Mouse (Mus musculus): Measurements from ENCODE around the gene 4930470P17Rik. TPM values are rescaled to one million over a fixed set of nuclear protein-coding genes. Genes with fewer than 3 reads are reported as not detected.
"Not testable (repeated sequence)": the region's sequence is repeated elsewhere in the genome, so short reads cannot be mapped to it uniquely, and the experiment has no call there.

Gene 4930470P17Rik
- total and polyA plus RNA-seq, 3 experiments = not detected

- no peaks in the 10 kb centered on the region for H3K4me1 ChIP-seq (ENCODE audit: control insufficient read depth, insufficient read depth, low read length)
- intact Hi-C loops (cut with DNase I) = no loop called here
- DNase-seq = no peak
- no peaks in the 10 kb centered on the region for H3K36me3 ChIP-seq (ENCODE audit: control insufficient read depth, insufficient read depth, low read length)
- TF ChIP-seq POLR2A (IDR thresholded peaks at IDR 0.05; ENCODE audit: insufficient read depth, low read depth, low read length) = no peak
- no peak for TF ChIP-seq CTCF (IDR thresholded peaks at IDR 0.05)
- no peak for TF ChIP-seq EP300 (IDR thresholded peaks at IDR 0.05; ENCODE audit: insufficient read depth, low read depth, low read length)
- no peaks in the 10 kb centered on the region for H3K79me2 ChIP-seq (replicated peaks; ENCODE audit: control insufficient read depth, insufficient read depth, low read length)
- no peak overlapping the region for H3K9ac ChIP-seq (ENCODE audit: low read depth, low read length)
- WGBS = 60% methylated on average over 8 of the region's 8 CpGs
- no peaks in the 10 kb centered on the region for H3K27me3 ChIP-seq (ENCODE audit: control insufficient read depth, insufficient read depth, low read length)
- no peak overlapping the region for H3K27ac ChIP-seq
- no peak overlapping the region for H3K4me3 ChIP-seq
These were observed 36.9 kb upstream of the 4930470P17Rik start for GRCm38 (mm10) chr2:170638746-170639145.

- no peak for TF ChIP-seq CTCF (IDR thresholded peaks at IDR 0.05)
- no peak for TF ChIP-seq EP300 (IDR thresholded peaks at IDR 0.05; ENCODE audit: insufficient read depth, low read depth, low read length)
- no peak for TF ChIP-seq POLR2A (IDR thresholded peaks at IDR 0.05; ENCODE audit: insufficient read depth, low read depth, low read length)
- Histone ChIP-seq H3K27ac (no peak overlapping the region), H3K36me3 (ENCODE audit: control insufficient read depth, insufficient read depth, low read length) (no peaks in the 10 kb centered on the region), H3K9ac (ENCODE audit: low read depth, low read length) (no peak overlapping the region), H3K79me2 (replicated peaks; ENCODE audit: control insufficient read depth, insufficient read depth, low read length) (no peaks in the 10 kb centered on the region), H3K4me1 (ENCODE audit: control insufficient read depth, insufficient read depth, low read length) (no peaks in the 10 kb centered on the region), H3K4me3 (no peak overlapping the region), H3K27me3 (ENCODE audit: control insufficient read depth, insufficient read depth, low read length) (no peaks in the 10 kb centered on the region)
- no peak for DNase-seq
- intact Hi-C loops (cut with DNase I) = no loop called here
- WGBS = 96% methylated on average over 2 of the region's 2 CpGs
These were observed 31.3 kb upstream of the 4930470P17Rik start for GRCm38 (mm10) chr2:170632998-170633622.

- H3K27ac ChIP-seq = no peak overlapping the region
- TF ChIP-seq CTCF (IDR thresholded peaks at IDR 0.05) = no peak
- no peak for TF ChIP-seq EP300 (IDR thresholded peaks at IDR 0.05; ENCODE audit: insufficient read depth, low read depth, low read length)
- TF ChIP-seq POLR2A (IDR thresholded peaks at IDR 0.05; ENCODE audit: insufficient read depth, low read depth, low read length) = no peak
- no peaks in the 10 kb centered on the region for H3K79me2 ChIP-seq (replicated peaks; ENCODE audit: control insufficient read depth, insufficient read depth, low read length)
- H3K4me1 ChIP-seq (ENCODE audit: control insufficient read depth, insufficient read depth, low read length) = no peaks in the 10 kb centered on the region
- DNase-seq = no peak
- H3K9ac ChIP-seq (ENCODE audit: low read depth, low read length) = no peak overlapping the region
- H3K36me3 ChIP-seq (ENCODE audit: control insufficient read depth, insufficient read depth, low read length) = no peaks in the 10 kb centered on the region
- H3K4me3 ChIP-seq = no peak overlapping the region
- intact Hi-C loops (cut with DNase I) = no loop called here
- no peaks in the 10 kb centered on the region for H3K27me3 ChIP-seq (ENCODE audit: control insufficient read depth, insufficient read depth, low read length)
These were observed 30.6 kb upstream of the 4930470P17Rik start for GRCm38 (mm10) chr2:170632386-170632785.

- TF ChIP-seq EP300 (IDR thresholded peaks at IDR 0.05; ENCODE audit: insufficient read depth, low read depth, low read length) (no peak), CTCF (IDR thresholded peaks at IDR 0.05) (peak; percentile 37)
- 96% methylated on average over 1 of the region's 1 CpGs for WGBS
These were observed 29.6 kb upstream of the 4930470P17Rik start for GRCm38 (mm10) chr2:170631375-170631774.

DNA sequence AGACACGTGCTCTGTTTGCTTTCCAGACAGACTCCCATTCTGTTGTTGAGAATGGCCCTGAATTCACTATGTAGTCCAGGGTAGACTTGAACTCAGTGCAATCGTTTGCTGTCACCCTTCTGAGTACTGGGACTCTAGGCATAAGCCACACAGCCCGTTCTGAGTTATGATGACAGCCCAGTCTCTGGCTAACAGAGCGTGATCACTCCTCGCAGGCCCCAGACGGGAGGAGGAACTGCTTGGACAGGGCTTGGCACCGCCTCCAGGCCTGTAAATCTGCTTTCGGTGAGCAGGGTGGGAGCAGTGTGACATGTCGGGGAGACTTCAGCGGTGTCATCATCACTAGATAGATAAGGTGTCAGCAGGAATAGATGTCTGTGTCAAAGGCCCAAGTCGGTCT lies 28.7 kb upstream of the 4930470P17Rik start:
- 62% methylated on average over 11 of the region's 11 CpGs for WGBS
- intact Hi-C loops (cut with DNase I) = no loop called here

More at GRCm38 (mm10) chr2:170631375-170631774, 29.6 kb upstream of the 4930470P17Rik start:
- DNase-seq = no peak
- Histone ChIP-seq H3K4me3 (no peak overlapping the region), H3K27me3 (ENCODE audit: control insufficient read depth, insufficient read depth, low read length) (no peaks in the 10 kb centered on the region), H3K79me2 (replicated peaks; ENCODE audit: control insufficient read depth, insufficient read depth, low read length) (no peaks in the 10 kb centered on the region), H3K4me1 (ENCODE audit: control insufficient read depth, insufficient read depth, low read length) (no peaks in the 10 kb centered on the region), H3K27ac (no peak overlapping the region), H3K9ac (ENCODE audit: low read depth, low read length) (no peak overlapping the region), H3K36me3 (ENCODE audit: control insufficient read depth, insufficient read depth, low read length) (no peaks in the 10 kb centered on the region)
- intact Hi-C loops (cut with DNase I) = no loop called here

DNA sequence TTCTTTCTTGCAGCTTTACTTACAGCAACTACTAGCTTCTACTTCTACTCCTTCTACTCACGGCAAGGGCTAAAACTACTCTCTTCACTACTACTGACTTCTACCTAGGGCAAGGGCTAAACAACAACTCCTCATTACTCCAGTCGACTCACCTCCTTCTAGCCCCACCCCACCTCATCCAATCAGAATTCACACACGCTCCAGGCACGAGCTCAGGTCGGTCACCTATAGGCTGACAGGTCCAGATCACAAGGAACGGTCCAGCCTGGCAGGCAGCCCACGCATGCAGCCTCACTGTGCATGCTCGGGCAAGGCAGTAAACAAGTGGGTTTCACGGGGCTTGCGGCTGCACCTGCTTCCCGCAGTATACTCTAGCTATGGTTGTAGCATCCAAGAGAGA lies 26.2 kb upstream of the 4930470P17Rik start:
- WGBS = 85% methylated on average over 11 of the region's 11 CpGs
- DNase-seq; H3K4me3 ChIP-seq; intact Hi-C loops (cut with DNase I); H3K36me3 ChIP-seq (ENCODE audit: control insufficient read depth, insufficient read depth, low read length); H3K27me3 ChIP-seq (ENCODE audit: control insufficient read depth, insufficient read depth, low read length); H3K9ac ChIP-seq (ENCODE audit: low read depth, low read length); H3K4me1 ChIP-seq (ENCODE audit: control insufficient read depth, insufficient read depth, low read length); H3K27ac ChIP-seq; H3K79me2 ChIP-seq (replicated peaks; ENCODE audit: control insufficient read depth, insufficient read depth, low read length): not testable (repeated sequence)

More for the DNA sequence above, 28.7 kb upstream of the 4930470P17Rik start:
- Histone ChIP-seq H3K36me3 (ENCODE audit: control insufficient read depth, insufficient read depth, low read length) (no peaks in the 10 kb centered on the region), H3K27me3 (ENCODE audit: control insufficient read depth, insufficient read depth, low read length) (no peaks in the 10 kb centered on the region), H3K4me1 (ENCODE audit: control insufficient read depth, insufficient read depth, low read length) (no peaks in the 10 kb centered on the region), H3K27ac (no peak overlapping the region), H3K4me3 (no peak overlapping the region), H3K9ac (ENCODE audit: low read depth, low read length) (no peak overlapping the region), H3K79me2 (replicated peaks; ENCODE audit: control insufficient read depth, insufficient read depth, low read length) (no peaks in the 10 kb centered on the region)
- DNase-seq = no peak
- no peak for TF ChIP-seq EP300 (IDR thresholded peaks at IDR 0.05; ENCODE audit: insufficient read depth, low read depth, low read length)
- TF ChIP-seq POLR2A (IDR thresholded peaks at IDR 0.05; ENCODE audit: insufficient read depth, low read depth, low read length) = no peak
- no peak for TF ChIP-seq CTCF (IDR thresholded peaks at IDR 0.05)

- H3K36me3 ChIP-seq (ENCODE audit: control insufficient read depth, insufficient read depth, low read length); H3K9ac ChIP-seq (ENCODE audit: low read depth, low read length); H3K79me2 ChIP-seq (replicated peaks; ENCODE audit: control insufficient read depth, insufficient read depth, low read length); H3K4me1 ChIP-seq (ENCODE audit: control insufficient read depth, insufficient read depth, low read length); H3K4me3 ChIP-seq; H3K27ac ChIP-seq; DNase-seq; intact Hi-C loops (cut with DNase I); H3K27me3 ChIP-seq (ENCODE audit: control insufficient read depth, insufficient read depth, low read length): not testable (repeated sequence)
- 76% methylated on average over 1 of the region's 1 CpGs for WGBS
These were observed 22.5 kb upstream of the 4930470P17Rik start for GRCm38 (mm10) chr2:170624201-170624880.

All from heart, adult 2 months (tissue).